Mouse (Mus musculus) layer of hippocampus, adult 11-12 months (tissue): Measurements from ENCODE around the gene Pold3.
A peak's percentile ranks its signal among the peaks of the same experiment; 100 is the strongest.

ENCODE experiments used
- DNase-seq: peaks from one replicate; pipeline ENCODE4 v3.0.0; 2022; ENCODE audit warnings: low spot score

Gene Pold3

DNA sequence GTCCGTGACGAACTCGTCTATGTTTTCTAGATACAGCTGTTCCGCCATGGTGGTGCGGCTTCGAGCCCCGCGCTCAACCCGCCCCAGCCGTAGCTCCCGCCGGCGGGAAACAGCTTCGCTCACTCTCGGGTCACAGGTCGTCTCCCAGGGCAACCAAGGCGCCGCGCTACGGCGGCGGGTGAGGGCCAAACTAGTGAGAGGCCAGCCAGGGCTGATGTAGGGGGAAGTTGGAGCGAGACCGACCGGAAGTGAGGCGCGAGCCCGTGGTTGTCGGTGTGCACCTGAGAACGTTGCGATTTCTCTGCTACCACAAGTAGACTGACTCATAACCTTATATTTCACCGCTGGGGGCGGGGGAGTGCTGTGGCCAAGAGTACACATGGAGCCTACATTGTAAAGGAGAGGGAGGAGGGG, at the start of gene Pold3:
TSS of gene Pold3 (minus strand) at position 190 of the 414 bp plus-strand sequence.
- DNase-seq, result peak; percentile 99

DNA sequence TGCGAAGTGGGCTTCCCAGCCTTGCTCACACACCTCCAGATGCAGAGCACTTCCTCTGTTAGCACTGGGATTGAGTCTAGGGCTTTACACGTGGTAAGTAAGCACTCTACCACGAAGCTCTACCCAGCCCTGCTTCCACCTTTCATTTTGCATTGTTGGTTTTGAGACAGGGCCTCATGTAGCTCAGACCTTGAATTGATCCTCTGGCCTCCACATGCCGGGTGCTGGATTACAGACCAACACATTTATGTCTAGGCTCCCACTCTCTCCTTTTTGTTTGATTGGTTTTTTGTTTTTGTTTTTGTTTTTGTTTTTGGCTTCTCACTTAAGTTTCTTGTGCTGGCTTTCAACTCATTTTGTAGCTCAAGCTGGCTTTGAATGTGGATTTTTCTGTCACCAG, 49.4 kb upstream of the Pold3 start:
- no peak for DNase-seq

DNA sequence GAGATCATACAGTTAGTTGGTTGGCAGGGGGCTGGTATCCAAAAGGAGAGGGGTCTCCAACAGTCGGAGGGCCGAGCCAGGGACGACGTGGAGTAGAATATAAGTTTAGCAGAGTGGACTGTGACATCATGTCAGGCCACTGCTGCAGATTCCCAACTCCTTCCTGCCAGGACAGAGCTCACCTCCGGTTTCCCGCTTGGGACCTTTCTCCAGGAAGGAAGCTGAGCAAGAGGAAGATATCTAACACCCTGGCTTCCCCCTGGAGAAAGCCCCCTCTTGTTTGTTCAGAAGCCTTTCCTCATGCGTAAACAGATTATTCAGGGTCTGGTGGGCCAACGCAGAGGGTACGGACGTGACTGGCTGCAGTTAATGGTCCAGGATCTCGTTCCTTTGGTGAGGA, 47.3 kb upstream of the Pold3 start:
- no peak for DNase-seq

DNA sequence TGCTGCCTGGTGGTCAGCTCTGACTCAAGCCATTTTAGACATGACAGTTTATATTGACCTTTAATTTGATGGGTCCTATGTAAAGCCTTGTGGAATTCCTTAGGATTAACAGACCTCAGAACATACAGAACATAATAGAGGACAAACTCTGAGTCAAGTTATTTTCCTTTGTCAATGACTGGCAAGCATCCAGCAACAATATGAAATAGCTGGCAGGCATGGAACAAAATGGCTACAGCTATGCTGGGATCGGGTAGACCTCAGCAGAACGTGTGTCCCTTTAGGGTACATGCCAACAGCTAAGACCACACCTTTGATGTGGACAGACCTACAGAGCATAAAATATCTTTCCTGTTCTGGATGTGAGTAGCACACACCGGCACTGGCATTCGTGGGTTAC, 42.1 kb upstream of the Pold3 start:
- DNase-seq, result no peak

DNA sequence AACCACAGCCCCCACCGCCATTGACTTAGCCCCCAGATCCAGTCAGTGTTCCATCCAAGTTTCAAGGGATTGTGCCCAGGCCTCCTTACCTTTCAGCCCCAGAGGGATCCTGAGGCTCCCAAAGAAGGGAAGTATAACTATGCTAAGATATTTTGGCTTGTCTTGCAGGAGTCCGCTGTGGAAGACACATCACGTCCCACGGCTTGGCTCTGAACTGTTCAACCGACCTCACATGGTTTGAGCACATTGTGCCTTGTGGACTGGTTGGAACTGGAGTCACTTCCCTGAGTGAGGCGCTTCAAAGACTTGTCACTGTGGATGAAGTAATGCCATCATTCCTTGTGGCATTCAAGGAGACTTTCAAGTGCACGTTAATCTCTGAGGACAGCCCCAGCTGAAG, 38.6 kb upstream of the Pold3 start:
- peak; percentile 12 for DNase-seq

DNA sequence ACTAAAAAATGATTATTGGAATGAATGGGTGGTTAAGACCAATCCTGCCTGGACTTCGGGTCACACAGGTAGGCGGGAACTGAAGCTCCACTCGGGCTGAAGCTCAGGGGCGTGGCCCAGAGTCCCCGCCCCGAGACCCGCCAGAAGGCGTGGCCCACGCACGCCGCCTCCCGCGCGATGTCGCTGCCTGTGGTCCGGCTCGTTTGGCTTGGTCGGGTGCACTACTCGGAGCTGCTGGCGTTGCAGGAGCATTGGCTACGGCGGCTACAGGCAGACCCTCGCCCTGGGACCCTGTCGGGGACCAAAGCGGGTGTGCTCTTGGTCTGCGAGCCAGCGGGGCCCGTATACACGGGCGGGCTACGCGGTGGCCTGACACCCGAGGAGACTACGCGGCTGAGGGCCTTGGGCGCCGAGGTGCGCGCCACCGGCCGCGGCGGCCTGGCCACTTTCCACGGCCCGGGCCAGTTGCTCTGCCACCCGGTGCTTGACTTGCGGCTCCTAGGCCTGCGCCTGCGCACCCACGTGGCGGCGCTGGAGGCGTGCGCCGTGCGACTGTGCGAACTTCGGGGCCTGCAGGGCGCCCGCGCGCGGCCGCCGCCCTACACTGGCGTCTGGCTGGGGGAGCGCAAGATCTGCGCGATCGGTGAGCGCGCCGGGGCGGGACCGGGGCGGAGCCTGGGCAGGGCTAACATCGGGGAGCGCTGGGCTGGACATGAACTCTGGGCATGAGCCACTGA, 37.9 kb upstream of the Pold3 start, which contains the start of gene Lipt2:
TSS of gene Lipt2 (plus strand) at position 173 of the 737 bp plus-strand sequence.
- DNase-seq, result peak; percentile 92

DNA sequence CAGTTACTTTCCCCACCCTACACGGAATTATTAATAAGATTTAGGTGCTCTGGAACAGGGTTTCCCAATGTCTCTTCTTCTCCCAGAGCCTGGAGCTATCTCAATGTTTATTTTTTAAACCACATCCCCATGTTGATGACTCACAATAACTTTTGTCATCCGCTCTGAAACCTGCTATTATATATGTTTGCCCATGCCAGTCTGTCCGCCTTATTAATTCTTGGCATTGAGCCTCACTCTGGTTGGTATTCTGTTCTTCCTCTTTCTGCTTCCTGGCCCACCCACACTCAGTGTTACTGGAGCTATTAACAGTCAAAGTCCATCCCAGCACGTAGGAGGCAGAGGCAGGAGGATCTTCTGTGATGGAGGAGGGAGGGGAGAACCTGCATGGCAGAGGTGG, 36.3 kb upstream of the Pold3 start:
- no peak for DNase-seq

DNA sequence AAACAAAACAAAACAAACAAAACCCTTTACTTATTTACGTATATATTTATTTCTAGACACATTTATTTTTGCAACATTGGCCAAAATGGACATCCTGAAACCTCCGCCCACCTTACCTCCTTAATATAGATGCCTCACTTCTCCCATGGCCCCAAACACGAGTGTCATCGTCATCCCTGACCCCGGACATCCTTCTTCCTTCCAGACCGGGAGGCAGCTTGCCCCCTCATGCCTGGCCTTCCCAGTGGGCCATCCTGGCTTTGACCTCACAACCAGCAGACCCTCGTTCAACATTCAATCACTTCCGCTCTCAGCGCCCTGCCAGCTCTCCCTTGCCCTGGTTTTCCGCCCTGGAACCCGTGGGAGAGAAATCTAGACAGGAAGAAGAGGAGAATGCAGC, 29.3 kb upstream of the Pold3 start:
- DNase-seq, result no peak

DNA sequence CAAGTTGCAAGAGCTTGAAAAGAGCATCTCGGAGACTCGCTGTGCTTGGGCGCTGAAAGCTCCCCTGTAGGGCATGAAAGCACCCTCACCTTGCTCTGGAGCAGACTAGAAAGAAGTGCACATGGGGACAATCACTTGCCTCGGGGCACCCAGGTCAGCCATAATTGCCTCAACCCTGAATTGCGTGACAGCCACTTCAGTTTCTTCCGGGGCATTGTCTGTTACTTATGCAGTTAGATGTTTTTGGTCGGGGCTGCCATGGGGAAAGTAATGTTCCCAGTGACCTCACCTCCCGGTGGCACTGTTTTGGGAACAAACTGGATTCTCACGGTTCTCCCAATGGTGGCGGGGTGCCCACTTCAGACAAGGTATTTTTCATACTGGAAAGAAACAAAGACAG, 28.7 kb upstream of the Pold3 start:
- no peak for DNase-seq

DNA sequence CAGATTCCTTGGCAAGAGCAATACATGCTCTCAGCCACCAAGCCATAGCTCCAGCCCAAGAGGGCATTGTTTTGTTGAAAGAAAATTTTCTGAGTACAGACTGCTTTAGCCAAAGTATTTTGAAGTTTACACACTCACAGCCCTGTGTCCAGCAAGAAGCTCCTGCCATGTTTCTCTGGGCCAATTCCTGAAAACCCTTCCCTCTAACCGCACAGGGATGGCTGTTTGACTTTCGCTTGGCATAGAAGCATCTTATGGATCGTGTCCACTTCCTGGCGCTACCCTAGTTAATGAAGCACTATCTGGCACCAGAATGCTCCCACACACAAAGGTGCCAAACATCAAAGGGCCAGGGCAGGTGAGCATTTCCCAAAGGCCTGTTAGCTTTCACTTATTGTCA, 27.2 kb upstream of the Pold3 start:
- no peak for DNase-seq

DNA sequence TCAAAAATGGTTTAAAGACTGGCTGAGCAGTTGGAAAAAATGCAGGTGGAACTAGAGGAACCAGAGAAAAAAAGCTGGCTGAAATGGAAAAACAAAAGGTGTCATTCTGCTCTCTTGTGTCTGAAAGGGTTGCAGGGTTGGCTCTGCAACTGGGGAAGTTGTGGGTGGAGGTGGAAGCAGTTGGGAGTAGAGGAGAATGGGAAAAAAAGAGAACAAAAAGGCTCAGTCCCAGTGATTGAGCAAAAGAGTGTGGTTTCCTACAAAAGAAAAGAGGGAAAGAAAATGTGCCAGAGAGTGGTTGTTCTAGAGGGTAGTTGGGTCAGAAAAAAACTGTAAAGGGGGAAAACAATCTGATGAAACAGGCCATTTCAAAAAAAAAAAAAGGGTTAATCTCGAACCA, 19.2 kb upstream of the Pold3 start:
- no peak for DNase-seq

DNA sequence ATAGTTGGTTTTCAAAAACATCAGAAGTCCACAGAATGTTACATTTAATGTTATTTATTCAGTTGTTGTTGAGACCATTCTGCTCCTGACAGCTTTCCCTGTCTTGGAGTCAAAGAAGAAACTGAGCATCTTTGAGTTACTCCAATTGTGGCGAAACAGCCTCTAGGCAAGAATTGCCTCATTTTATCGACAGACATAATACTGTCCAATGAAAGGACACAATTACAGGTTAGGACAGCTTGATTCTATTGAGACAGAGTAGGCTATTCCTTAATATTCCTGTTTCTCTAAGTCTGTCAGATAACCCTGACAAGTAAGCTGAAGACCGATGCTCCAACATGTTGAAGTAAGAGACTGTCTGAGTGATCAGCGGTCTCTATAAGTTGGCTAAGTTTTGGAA, 16.7 kb upstream of the Pold3 start:
- DNase-seq, result no peak

DNA sequence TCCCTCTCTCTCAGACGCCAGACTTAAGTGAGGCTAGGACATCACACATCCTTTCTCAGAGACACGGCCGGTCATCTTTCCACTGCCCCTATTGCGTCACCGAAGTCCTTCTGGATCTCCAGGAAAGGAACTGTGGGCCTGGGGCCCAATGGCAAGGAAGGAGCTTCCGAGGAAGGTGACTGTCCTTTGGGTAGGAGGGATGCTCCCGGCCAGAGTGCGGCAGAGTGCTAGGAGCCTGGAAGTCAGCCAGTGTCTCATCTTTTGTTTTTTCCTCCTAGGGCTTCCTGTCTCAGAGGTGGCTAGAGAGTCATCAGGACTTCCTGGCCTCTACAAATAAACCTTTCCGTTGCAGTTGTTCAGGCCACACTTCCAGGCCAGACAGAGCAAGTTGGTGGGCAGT, 15.7 kb upstream of the Pold3 start:
- DNase-seq, result no peak

DNA sequence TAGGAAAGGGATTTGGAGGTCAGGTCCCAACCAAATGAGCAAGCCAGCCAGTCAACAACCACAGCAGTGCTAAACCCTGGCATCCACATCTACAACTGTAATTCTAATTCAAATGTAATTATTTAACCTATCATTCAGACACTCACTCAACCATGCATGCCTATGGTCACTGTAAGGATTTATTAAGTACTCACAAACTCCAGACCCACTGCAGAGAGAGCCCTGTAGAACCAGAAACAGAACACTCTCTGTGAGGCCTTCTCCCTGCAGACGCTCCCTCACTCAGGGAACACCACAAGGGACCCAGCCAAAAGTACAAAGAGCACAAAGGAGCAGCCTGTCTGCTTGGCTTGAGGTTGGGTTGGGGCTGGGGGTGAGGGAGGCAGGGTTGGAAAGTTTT, 11.0 kb upstream of the Pold3 start:
- DNase-seq, result no peak

DNA sequence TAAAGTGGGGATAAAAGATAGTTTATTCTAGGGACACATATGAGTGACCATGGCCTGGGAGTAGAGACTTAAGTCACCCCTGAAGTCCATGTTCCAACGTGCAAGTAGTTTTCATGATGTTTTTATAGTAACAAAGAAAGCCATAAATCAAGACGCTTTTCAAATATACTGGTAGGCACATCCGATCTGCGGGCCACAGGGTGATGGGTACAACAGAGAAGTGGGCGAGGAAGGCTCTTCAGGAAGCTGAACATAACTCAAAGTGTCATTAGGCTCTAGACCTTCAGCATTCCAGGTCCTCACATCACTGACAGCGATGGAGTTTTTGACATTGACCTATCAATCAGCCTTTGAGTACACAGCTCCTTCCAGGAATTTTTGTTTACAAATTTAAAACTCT, 9.2 kb upstream of the Pold3 start:
- DNase-seq, result no peak

DNA sequence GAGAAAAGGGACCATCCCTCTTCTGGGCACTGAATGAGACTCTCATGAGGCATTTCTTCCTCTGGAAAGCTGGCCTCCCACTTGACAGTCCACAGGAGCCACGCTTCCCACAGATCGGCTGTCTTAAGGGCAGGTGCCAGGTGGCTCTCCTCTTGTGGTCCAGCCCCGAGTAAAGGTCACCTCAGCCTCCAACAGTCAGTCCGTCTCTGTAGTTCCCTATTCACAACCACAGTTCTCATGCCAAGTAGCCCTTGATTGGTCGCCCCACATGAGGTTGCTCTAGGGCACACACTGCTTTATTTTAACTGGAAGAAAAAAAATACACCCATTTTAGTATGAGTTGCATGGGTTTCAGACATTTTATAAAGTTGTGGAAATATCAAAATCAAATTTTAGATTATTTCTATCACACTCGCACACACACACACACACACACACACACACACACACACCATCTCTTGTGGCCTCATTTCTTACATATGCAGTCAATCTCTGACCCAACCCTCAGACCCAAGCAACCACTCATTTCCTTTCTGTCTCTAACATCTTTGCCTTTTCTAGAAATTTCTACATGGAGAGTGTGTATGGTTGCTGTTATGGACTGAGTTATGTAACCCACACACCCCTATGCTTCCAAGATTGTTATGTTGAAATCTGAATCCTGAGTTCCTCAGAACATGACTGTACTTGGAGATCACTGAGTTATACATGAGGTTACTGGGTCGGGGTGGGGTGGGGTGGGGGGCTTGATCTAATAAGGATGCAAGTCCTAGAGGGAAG, 7.1 kb upstream of the Pold3 start:
- DNase-seq, result no peak

DNA sequence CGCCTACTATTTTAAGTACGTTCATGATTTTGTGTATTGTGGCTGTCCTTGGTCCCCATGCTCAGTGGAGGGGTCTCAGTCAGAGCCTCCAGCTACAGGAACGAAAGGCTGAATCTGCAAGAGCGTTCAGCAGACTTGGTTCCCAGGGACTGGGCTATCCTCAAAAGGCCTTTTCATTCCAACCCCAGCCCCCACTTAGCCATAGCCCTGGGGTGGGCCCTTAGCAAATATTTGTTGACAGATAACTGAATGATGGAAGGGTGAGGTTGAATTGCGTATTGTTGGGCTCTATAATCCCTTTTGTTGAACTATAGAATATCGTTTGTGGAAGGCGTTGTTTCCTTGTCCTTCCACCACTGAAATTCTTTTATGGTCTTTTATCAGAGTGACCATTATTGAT, 5.1 kb upstream of the Pold3 start:
- no peak for DNase-seq

DNA sequence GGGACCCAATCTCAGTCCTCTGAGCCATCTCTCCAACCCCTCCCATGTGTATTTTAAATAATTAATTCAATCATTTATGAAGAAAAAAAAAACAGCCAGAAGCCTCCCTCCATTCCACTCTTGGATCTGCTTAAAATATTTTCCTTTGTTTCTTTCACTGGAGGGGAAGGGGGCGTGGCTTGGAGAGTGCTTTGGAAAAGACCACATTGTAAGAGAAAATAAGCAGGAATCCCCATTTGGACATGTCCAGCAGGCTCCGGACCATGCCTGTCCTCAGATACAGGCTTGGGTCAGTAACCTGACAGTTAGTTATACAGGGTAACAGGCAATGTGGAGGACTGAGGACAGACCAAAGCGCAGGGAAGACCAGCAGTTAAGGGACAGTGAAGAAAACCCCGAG, 3.8 kb upstream of the Pold3 start:
- DNase-seq, result no peak

DNA sequence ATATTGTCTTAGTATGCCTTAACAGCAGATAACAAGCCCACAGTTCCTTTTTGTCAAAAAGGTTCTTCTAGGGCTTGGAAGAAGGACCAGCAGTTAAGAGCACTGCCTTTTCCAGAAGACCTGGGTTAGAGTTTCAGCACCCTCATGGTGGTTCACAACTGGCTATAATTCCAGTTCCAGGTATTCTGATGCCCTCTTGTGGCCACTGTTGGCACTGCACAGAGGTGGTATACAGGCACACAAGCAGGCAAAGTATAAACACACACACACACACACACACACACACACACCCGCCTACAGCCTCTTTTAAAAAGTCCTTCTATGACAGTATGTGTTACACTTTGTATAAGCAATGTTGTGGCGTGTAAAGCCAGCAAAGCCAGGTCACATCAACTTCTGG, 2.8 kb upstream of the Pold3 start:
- peak; percentile 21 for DNase-seq

DNA sequence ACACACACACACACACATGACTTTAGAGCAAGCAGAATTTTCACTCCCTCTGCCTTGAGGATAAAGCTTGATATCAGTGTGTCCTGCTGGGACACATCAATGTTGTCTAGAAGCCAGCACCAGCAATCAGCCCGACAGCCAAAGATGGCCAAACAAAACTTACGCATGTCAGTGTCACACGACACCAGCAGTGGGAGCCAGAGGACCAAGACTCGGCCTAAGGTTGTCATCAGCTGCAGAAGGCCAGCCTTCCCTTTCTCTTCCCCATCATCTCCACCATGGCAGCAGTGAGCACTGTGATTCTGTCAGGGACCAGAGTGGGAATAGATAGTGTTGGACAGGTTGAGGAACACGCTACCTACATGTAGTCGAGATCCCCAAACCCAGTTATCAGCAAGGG, 2.1 kb upstream of the Pold3 start:
- DNase-seq, result peak; percentile 10

DNA sequence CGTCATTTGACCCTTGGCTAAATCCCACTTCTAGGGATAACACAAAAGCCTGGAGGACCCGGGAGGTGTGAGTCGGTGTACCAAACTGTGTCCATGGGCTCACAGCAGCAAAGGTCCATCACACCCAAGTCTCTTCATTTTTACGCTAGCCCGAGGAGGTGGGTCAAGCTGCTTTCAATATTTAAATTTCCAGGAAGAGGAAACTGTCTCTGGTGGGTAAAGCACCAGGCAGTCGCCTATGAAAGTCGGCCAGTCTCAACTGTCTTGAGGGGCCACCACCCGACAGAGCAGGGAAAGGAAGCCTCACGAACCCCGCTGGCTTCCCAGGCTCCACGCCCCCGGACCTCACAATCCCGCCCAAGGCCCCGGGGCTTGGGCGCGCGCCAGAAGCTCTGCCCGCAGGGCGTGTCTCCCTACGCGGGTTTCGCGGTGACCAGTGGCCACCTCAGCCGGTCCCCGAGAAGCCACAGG, 539 bp downstream of the Pold3 start:
- DNase-seq, result no peak

DNA sequence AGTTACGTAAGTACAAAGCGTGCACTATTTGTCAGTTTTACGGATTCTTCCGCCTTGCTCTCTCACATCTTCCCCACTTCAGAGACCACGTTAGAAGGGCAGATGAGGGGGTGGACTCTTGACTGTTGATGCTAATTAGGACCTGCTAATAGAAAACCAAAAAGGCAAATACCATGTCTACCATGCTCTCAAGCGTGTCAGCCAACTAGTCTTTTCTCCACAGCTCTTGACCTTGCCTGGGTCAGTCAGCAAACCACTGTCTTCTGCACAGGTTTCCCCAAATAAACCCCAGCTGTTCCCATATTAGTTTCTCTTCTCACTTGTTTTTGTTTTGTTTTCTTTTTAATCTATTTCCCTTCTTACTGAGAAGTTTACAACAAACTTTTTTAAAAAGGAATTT, 7.1 kb downstream of the Pold3 start:
- no peak for DNase-seq

DNA sequence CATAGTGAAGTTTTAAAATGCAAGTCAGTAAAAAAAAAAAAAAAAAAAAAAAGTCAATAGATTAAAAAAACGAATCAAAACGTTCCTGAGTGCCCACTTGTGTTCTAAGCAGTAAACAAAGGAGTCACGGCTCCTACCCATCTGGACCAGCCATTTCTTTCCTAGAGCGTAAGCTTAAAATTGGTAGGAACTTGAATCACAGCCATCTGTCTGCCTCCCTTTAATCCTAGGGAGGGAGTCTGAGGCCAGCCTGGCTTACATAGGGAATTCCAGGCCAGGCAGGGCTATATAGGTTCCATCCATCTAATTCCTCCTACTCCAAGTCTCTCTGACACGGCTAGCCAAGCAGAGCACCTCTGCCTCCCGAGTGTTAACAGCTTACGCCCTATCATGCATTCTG, 7.5 kb downstream of the Pold3 start:
- DNase-seq, result no peak

DNA sequence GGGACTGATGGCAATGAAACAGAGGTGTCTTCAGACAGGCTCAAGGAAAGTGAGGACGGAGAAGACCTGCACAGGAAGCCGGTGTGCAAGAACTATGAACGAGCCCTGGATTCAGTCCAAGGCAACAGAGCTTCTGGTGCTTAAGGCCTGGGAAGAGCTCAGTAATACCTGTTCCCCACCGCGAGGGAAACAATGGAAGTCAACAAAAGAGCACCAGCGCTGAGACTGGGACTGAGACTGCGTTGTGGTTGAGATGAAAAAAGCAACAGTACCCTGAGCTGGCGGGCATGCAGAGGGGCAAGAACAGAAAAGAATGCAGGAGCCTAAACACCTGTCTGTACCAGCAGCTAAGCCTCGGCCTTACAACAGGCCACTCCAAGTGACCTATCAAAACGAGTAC, 9.9 kb downstream of the Pold3 start:
- DNase-seq, result no peak
